Mouse (Mus musculus): ENCODE data around the gene Mcpt1. TPM values are rescaled to one million over a fixed set of nuclear protein-coding genes. Genes with fewer than 3 reads are reported as not detected.
"Not testable (repeated sequence)": the region's sequence is repeated elsewhere in the genome, so short reads cannot be mapped to it uniquely, and the experiment has no call there.

Gene Mcpt1
- not detected in 2 replicates for polyA plus RNA-seq (2012; rRNA removed)

- not testable (repeated sequence) for DNase-seq; H3K4me1 ChIP-seq (ENCODE audit: control insufficient read depth, insufficient read depth, low read length); H3K4me3 ChIP-seq (replicated peaks; ENCODE audit: extremely low read depth, low read depth, low read length)
- WGBS: 65% methylated on average over 3 of the region's 3 CpGs
These were observed at the start of gene Mcpt1 for GRCm38 (mm10) chr14:56017671-56018070. Gene Mcpt1 (plus strand): TSS chr14:56017971.

GRCm38 (mm10) chr14:55987464-55987863 lies 30.3 kb upstream of the Mcpt1 start:
- WGBS: 80% methylated on average over 2 of the region's 3 CpGs
- H3K4me1 ChIP-seq (ENCODE audit: control insufficient read depth, insufficient read depth, low read length): not testable (repeated sequence)

GRCm38 (mm10) chr14:56013147-56013546 lies 4.6 kb upstream of the Mcpt1 start:
- Histone ChIP-seq H3K4me3 (replicated peaks; ENCODE audit: extremely low read depth, low read depth, low read length) (no peak overlapping the region), H3K4me1 (ENCODE audit: control insufficient read depth, insufficient read depth, low read length) (no peaks in the 10 kb centered on the region)
- DNase-seq: no peak
- WGBS: 57% methylated on average over 3 of the region's 3 CpGs
- no peak for TF ChIP-seq CTCF (IDR thresholded peaks at IDR 0.05; ENCODE audit: insufficient read depth, low read length)
- TF ChIP-seq POLR2A (IDR thresholded peaks at IDR 0.05; ENCODE audit: borderline replicate concordance, extremely low read depth, low read depth, low read length): no peak

More at GRCm38 (mm10) chr14:55987464-55987863, 30.3 kb upstream of the Mcpt1 start:
- DNase-seq; H3K4me3 ChIP-seq (replicated peaks; ENCODE audit: extremely low read depth, low read depth, low read length): not testable (repeated sequence)

GRCm38 (mm10) chr14:56013924-56014323 lies 3.8 kb upstream of the Mcpt1 start:
- no peak for DNase-seq
- Histone ChIP-seq H3K4me1 (ENCODE audit: control insufficient read depth, insufficient read depth, low read length) (no peaks in the 10 kb centered on the region), H3K4me3 (replicated peaks; ENCODE audit: extremely low read depth, low read depth, low read length) (no peak overlapping the region)
- TF ChIP-seq POLR2A (IDR thresholded peaks at IDR 0.05; ENCODE audit: borderline replicate concordance, extremely low read depth, low read depth, low read length): no peak
- no peak for TF ChIP-seq CTCF (IDR thresholded peaks at IDR 0.05; ENCODE audit: insufficient read depth, low read length)
- 92% methylated on average over 2 of the region's 2 CpGs for WGBS

GRCm38 (mm10) chr14:56019446-56019845 lies 1.7 kb downstream of the Mcpt1 start:
- no peak for DNase-seq
- Histone ChIP-seq H3K4me3 (replicated peaks; ENCODE audit: extremely low read depth, low read depth, low read length) (no peak overlapping the region), H3K4me1 (ENCODE audit: control insufficient read depth, insufficient read depth, low read length) (no peaks in the 10 kb centered on the region)
- 34% methylated on average over 1 of the region's 1 CpGs for WGBS
- TF ChIP-seq POLR2A (IDR thresholded peaks at IDR 0.05; ENCODE audit: borderline replicate concordance, extremely low read depth, low read depth, low read length): no peak
- no peak for TF ChIP-seq CTCF (IDR thresholded peaks at IDR 0.05; ENCODE audit: insufficient read depth, low read length)

- not testable (repeated sequence) for H3K4me3 ChIP-seq (replicated peaks; ENCODE audit: extremely low read depth, low read depth, low read length); DNase-seq; H3K4me1 ChIP-seq (ENCODE audit: control insufficient read depth, insufficient read depth, low read length)
- WGBS: 61% methylated on average over 4 of the region's 4 CpGs
These were observed 3.5 kb downstream of the Mcpt1 start for GRCm38 (mm10) chr14:56021305-56021704.

GRCm38 (mm10) chr14:56030395-56030794 lies 12.6 kb downstream of the Mcpt1 start, which contains the start of gene Mcpt9:
Gene Mcpt9 (minus strand): TSS chr14:56030495.
- DNase-seq; H3K4me3 ChIP-seq (replicated peaks; ENCODE audit: extremely low read depth, low read depth, low read length); H3K4me1 ChIP-seq (ENCODE audit: control insufficient read depth, insufficient read depth, low read length): not testable (repeated sequence)
- 66% methylated on average over 3 of the region's 3 CpGs for WGBS

GRCm38 (mm10) chr14:56034433-56034832 lies 16.7 kb downstream of the Mcpt1 start:
- no peak overlapping the region for H3K4me3 ChIP-seq (replicated peaks; ENCODE audit: extremely low read depth, low read depth, low read length)
- 19% methylated on average over 2 of the region's 2 CpGs for WGBS
- no peaks in the 10 kb centered on the region for H3K4me1 ChIP-seq (ENCODE audit: control insufficient read depth, insufficient read depth, low read length)
- no peak for DNase-seq
- TF ChIP-seq POLR2A (IDR thresholded peaks at IDR 0.05; ENCODE audit: borderline replicate concordance, extremely low read depth, low read depth, low read length) (no peak), CTCF (IDR thresholded peaks at IDR 0.05; ENCODE audit: insufficient read depth, low read length) (no peak)

GRCm38 (mm10) chr14:56041792-56042191 lies 24.0 kb downstream of the Mcpt1 start, which contains the start of gene Mcpt2:
Gene Mcpt2 (plus strand): TSS chr14:56042041.
- not testable (repeated sequence) for H3K4me3 ChIP-seq (replicated peaks; ENCODE audit: extremely low read depth, low read depth, low read length); DNase-seq; H3K4me1 ChIP-seq (ENCODE audit: control insufficient read depth, insufficient read depth, low read length)
- WGBS: 61% methylated on average over 1 of the region's 1 CpGs

GRCm38 (mm10) chr14:56055408-56055807 lies 37.6 kb downstream of the Mcpt1 start:
- no peak for TF ChIP-seq POLR2A (IDR thresholded peaks at IDR 0.05; ENCODE audit: borderline replicate concordance, extremely low read depth, low read depth, low read length)
- no peak for TF ChIP-seq CTCF (IDR thresholded peaks at IDR 0.05; ENCODE audit: insufficient read depth, low read length)
- H3K4me1 ChIP-seq (ENCODE audit: control insufficient read depth, insufficient read depth, low read length): no peaks in the 10 kb centered on the region
- H3K4me3 ChIP-seq (replicated peaks; ENCODE audit: extremely low read depth, low read depth, low read length): no peak overlapping the region
- no peak for DNase-seq
- 58% methylated on average over 3 of the region's 3 CpGs for WGBS

- DNase-seq: no peak
- no peaks in the 10 kb centered on the region for H3K4me1 ChIP-seq (ENCODE audit: control insufficient read depth, insufficient read depth, low read length)
- H3K4me3 ChIP-seq (replicated peaks; ENCODE audit: extremely low read depth, low read depth, low read length): no peak overlapping the region
- WGBS: 66% methylated on average over 4 of the region's 4 CpGs
- TF ChIP-seq POLR2A (IDR thresholded peaks at IDR 0.05; ENCODE audit: borderline replicate concordance, extremely low read depth, low read depth, low read length) (no peak), CTCF (IDR thresholded peaks at IDR 0.05; ENCODE audit: insufficient read depth, low read length) (no peak)
These were observed 40.0 kb downstream of the Mcpt1 start for GRCm38 (mm10) chr14:56057722-56058121.

- DNase-seq; H3K4me3 ChIP-seq (replicated peaks; ENCODE audit: extremely low read depth, low read depth, low read length); H3K4me1 ChIP-seq (ENCODE audit: control insufficient read depth, insufficient read depth, low read length): not testable (repeated sequence)
- 66% methylated on average over 3 of the region's 3 CpGs for WGBS
These were observed 44.4 kb downstream of the Mcpt1 start, which contains the start of gene Mcpt4 for GRCm38 (mm10) chr14:56062213-56062612. Gene Mcpt4 (minus strand): TSS chr14:56062313.

Measured in lung, adult 2 months (tissue).